Mouse (Mus musculus) testis, adult 2 months (tissue): Measurements from ENCODE around the gene Ccn6.

ENCODE experiments used
- CTCF ChIP-seq: fragments of 200-500 bp; IDR thresholded peaks from 2 replicates; pipeline ENCODE4 v1.5.1; 2012; ENCODE audit warnings: low read depth, mild to moderate bottlenecking, inconsistent platforms, low read length, moderate library complexity; ENCODE audit not compliant: control insufficient read depth, insufficient read depth, insufficient replicate concordance
- POLR2A ChIP-seq: fragments of 200-500 bp; IDR thresholded peaks from 2 replicates; pipeline ENCODE4 v1.6.1; 2012; ENCODE audit warnings: low read depth, mild to moderate bottlenecking, inconsistent platforms, low read length, moderate library complexity; ENCODE audit not compliant: control insufficient read depth

DNA sequence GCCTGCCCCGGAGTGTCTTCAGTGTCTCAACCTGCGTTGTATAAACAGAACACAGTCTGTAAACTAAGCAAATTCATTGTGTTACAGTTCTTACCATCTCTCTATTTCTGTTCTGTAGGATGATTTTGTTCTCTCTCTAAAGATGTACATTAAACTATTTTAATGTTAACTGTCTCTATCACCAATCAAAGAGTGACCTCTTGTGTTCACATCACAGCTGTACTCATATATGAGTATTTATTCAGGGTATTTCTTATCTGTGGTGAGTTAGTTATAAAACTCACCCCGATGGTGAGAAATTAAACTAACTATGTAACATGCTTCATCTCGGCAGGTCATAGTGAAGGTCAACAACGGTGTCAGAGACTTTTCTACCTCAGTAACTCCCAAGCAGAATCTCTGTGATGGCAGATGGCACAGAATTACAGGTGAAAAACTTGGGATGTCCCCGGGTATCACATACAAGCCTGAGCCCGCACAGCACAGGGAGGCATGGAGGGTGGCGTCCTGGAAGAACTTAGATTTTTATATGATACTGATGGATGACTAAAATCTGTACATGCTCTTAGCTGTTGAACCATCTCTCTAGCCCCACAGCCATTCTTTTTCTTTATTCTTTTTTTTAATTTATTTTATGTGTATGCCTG, 58.7 kb downstream of the Ccn6 start:
- TF ChIP-seq CTCF (no peak), POLR2A (no peak)
